Mouse (Mus musculus) small intestine, adult 2 months (tissue): ENCODE data around the gene Fasn.

ENCODE experiments used
- CTCF ChIP-seq: fragments of 200-500 bp; IDR thresholded peaks from 2 replicates; pipeline ENCODE4 v1.5.1; 2012; ENCODE audit warnings: low read depth, mild to moderate bottlenecking, control low read depth, inconsistent platforms, low read length, moderate library complexity, mixed read lengths; ENCODE audit not compliant: insufficient replicate concordance, insufficient read length; ENCODE audit errors: extremely low read depth
- POLR2A ChIP-seq: fragments of 200-500 bp; IDR thresholded peaks from 2 replicates; pipeline ENCODE4 v1.6.1; 2012; ENCODE audit warnings: low read depth, mild to moderate bottlenecking, control low read depth, inconsistent platforms, low read length, moderate library complexity

DNA sequence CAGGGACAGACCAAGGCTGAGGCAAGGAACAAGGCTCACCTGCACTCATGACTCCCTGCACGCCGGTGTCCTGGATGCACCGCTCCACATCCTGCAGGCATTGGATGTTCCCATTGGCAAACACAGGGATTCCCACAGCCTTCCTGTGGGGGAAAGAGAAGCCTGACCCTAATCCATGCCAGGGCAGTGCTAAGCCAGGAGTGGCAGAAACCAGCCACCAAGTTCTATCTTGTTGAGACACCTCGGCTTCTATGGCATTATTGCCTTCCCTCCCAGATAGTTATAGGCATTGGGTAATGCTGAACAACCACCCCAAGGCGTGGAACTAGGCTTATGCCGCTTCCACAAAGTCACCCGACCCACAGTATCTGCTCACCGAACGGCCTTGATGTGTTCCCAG is 31.7 kb downstream of the Fasn start:
- no peak for TF ChIP-seq CTCF
- TF ChIP-seq POLR2A, result no peak
